Mouse (Mus musculus) 3134 (cell line): ENCODE measurements around the gene Gpr137.

Experiments used
- DNase-seq: peaks from one replicate; pipeline ENCODE4 v3.0.0-alpha.2; 2011; ENCODE audit warnings: low spot score; ENCODE audit not compliant: insufficient read length; ENCODE audit errors: extremely low read depth

The Gpr137 gene

GRCm38 (mm10) chr19:6973581-6974190 is 31.4 kb upstream of the Gpr137 start:
- no peak for DNase-seq

GRCm38 (mm10) chr19:6972247-6972917 is 30.1 kb upstream of the Gpr137 start:
- DNase-seq, result no peak

GRCm38 (mm10) chr19:6971644-6972043 is 29.4 kb upstream of the Gpr137 start:
- DNase-seq, result peak; percentile 43

GRCm38 (mm10) chr19:6970460-6971085 is 28.3 kb upstream of the Gpr137 start:
- DNase-seq, result no peak

DNA sequence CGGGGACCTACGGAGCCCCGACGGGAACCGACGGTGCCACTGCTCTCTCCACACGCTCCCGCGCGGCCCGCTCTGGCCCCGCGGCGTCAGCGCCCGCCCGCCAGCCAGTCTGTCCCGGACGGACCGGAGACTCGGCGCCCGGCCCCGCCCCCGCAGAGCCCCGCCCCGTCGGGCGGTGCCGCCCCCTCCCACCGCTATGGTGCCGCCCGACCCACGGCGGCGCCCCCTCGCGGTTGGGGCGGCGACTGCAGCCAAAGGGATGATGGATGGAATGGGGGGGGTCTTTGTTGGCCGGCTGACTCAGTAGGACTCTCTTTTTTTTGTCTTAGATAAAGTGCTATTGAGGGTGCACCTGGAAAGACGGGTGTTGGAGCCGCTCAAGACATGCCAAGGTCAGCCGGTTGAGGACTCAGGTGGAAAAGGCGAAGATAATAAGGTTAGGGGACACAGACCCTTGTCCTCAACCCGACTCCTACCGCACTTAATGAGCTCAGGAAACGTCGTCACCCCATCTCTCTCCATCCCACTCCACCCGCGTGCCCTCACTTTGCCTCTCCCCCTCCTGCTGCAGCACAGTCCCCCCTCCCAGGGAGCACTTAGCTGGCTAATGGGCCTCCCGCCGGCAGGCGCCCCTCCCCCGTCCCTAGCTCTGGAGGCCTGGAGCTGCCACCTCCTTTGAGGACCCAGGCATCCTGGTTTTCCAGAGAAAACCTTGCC is 27.5 kb upstream of the Gpr137 start:
- peak; percentile 77 for DNase-seq

- DNase-seq, result no peak
Observed at GRCm38 (mm10) chr19:6969291-6969664, 27.0 kb upstream of the Gpr137 start.

DNA sequence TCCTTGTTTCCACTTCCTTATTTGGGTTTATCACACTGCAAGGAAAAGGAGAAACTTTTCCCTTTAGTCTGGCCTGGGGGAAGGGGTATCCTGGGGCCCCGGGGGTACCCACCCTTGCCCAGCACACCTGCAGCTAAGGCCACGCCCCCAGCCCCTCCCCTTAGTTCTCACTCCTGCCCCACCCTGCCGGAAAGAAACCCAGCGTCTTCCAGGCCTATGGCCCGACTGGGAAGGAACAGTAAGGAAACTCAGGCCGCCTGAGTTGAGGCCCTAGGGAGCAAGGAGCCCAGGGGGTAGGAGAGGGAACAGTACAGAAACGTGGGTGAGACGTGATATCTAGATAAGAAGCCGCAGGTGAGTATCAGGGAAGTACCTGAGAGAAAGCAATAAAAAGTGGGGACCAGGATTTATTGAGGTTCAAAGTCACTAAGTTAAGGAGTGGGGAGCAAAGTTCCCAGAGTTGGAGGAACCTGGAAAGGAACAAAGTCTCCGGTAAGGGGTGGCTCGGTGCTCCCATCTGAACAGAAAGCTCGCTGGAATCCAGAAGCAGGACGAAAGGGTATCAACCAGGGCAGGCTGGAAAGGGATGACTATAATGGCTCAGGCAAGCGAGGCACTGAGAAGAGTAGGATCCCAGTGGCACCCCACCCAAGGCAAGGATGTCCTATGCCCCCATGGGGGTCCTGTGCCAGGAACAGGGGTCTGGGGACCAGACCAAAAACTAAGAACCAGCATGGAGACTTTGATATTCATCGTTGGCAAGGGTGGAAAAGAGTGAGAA is 26.4 kb upstream of the Gpr137 start:
- DNase-seq, result peak; percentile 43

DNA sequence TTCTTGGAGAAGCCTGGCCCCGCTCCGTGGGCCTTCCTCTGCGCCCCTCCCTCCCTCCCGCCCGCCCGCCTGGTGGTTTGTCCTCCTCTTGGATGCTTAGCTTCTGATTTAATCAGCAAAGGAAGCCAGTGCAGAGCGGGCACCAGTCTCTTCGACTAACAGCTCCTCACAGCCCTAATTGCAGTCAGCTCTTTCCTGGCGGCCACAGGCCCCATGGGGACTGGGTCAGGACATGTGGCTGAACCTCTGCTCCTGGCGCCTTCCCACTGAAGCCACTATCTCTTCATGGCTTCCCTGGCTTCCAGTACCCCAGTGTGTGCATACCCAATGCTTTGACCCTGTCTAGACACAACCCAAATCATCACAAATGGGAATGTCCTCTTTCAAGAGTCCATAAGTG is 14.2 kb upstream of the Gpr137 start:
- no peak for DNase-seq

DNA sequence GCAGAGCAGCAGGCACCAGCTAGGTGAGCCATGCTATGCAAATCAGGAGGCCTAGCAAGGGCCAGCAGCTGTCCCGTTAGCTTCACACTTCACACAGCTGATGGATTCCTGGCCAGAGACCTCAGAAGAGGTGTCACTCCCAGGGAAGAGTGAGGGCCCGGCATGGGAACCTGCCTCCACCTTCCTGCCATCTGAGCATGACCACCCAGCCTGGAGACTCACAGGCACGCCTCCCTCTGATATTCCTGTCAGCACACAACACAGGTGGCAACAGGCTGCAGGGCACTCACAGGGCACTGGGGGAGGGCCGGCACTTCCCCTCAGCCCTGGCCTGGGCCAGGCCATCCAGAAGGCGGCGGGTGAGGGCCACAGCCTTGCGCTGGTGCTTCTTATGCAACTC is 13.1 kb upstream of the Gpr137 start:
- DNase-seq, result no peak

DNA sequence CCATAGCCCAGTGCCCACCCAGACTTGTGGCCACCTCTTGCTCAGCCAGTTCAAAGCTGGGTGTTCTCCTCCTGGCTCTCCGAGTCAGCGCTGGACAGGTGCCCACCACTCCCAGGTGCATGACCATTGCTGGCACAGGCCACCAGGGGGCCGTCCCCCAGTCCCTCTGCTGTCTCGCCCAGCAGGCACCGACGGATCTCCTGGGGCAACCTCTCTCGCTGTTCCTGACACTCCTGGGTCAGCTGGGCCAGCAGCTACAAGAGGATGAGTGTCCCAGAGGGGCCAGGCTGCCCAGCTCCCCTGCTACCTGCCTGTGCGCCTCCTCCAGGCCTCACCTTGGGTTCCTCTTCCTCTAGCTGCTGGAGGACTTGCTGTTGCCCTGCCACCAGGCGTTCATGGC is 11.8 kb upstream of the Gpr137 start:
- DNase-seq, result peak; percentile 42

DNA sequence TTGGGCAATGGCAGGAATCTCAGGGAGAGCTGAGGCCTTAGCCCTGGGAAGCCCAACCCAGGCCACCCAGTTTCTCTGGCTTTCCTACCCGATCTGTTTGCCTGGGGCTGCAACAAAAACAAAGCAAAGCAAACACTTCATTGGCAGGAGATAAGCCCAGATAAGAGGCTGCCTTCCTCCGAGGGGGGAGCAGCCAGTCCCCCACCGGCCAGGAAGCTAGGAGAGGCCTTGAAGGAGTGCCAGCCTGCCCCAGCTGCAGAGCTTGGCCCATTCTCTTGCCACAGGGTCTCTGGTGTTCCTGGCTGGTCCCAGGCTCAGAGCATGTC is 10.4 kb upstream of the Gpr137 start:
- no peak for DNase-seq

DNA sequence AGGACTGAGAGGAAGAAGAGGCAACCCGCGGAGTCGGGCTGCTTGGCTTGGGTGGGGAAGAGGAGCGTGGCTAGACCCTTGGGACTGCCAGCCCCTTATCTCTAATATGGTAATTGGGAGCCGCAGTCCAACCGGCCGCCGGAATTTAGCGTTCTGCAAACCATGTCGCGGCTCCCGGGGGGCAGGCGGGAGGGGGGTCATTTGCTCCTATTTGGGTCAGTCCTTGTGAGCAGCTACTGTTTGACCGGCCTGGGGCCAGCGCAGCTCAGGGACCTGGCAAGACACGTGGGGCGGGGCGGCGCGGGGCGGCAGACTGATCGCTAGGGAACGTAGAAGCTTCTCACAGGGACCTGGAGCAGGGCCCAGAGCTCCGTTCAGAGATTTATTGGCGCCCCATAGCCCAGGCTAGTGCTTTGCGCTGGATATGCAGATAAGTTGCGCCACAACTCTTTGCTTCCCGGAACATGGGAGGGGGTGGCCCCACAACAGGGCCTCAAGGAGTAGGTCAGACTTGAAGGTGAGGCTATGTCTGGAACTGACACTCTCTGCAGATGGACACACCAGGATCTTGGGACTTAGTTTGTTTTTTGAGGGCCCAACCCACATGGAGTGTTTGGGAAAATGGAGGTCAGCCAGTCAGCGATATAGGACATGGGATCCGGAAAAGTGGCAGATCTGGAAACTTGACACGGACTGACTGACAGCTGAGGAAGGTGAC is 9.9 kb upstream of the Gpr137 start:
- DNase-seq, result peak; percentile 82

- DNase-seq, result peak; percentile 88
Observed at GRCm38 (mm10) chr19:6951381-6951968, 9.2 kb upstream of the Gpr137 start.

GRCm38 (mm10) chr19:6950613-6951153 is 8.4 kb upstream of the Gpr137 start:
- peak; percentile 74 for DNase-seq

- no peak for DNase-seq
Observed at GRCm38 (mm10) chr19:6949951-6950350, 7.7 kb upstream of the Gpr137 start.

DNA sequence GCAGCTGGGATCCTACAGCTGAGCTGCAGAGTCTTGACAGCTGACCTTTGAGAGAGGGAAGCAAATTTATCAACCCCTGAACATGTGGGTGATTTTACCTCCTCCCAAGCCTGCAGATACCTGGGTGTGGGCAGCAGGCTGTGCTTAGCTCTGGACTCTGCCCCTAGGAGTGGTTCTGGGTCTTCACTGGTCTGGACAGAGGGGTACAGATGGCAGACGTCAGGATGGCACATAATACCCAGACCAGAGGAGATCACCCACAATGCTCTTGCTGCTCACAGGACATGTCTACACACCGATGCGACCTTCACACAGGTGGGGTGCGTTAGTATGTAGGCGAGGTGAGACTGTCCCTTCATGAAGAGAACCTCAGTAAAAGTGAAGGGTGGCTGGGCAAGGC is 7.3 kb upstream of the Gpr137 start:
- DNase-seq, result no peak

GRCm38 (mm10) chr19:6948186-6948585 is 5.9 kb upstream of the Gpr137 start:
- no peak for DNase-seq

DNA sequence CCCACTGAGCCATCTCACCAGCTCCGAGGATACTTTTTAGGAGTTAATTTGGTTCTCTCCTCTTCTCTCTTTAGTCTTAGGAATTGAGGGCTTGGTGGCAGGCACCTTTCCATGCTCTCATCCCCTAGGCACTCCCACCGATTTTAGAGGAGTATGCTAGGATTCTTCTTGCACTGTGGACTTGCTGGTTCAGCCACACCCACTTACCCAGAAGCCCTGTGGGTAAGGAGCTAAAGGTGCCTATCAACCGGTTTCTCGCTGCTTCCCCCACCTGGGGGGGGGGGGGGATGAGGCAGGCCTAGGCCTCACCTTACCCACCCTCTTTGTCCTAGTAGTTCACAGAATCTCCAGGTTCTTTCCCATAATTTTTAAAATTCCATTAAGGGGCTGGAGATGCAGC is 5.5 kb upstream of the Gpr137 start:
- no peak for DNase-seq

DNA sequence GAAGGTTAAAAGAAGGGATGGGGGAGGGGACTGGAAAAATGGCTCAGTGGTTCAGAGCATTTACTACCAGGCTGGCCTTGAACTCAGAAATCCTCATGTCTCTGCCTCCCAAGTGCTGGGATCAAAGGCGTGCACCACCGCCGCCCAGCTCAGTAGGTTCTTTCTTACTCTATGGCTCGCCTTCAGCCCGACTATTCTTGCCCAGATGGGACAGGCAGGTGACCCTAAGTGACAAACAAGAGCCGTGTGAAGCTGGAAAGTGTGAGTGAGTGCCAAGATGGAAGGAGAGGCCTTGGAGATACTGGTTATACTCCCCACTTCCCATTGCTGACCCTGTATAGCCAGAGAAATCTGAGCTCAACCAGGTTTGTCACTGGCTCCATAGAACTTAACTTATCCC is 1.4 kb upstream of the Gpr137 start:
- DNase-seq, result no peak

DNA sequence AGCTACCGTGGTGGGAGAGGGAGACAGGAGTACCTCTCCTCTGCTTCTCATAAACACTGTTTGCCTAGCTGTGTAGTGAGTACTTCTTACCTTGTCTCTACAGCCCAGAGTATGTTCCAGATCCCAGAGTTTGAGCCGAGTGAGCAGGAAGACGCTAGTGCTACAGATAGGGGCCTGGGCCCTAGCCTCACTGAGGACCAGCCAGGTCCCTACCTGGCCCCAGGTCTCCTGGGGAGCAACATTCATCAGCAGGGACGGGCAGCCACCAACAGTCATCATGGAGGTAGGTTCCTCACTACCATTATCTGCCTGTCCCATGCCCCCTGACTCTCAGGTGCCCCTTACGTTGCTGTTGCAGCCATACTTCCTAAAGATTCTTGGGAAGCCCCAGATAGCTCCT is 484 bp upstream of the Gpr137 start:
- DNase-seq, result no peak
